Mouse (Mus musculus) testis, adult 2 months (tissue): ENCODE measurements around the gene Cpne5.

ENCODE experiments used
- CTCF ChIP-seq: fragments of 200-500 bp; IDR thresholded peaks from 2 replicates; pipeline ENCODE4 v1.5.1; 2012; ENCODE audit warnings: low read depth, mild to moderate bottlenecking, inconsistent platforms, low read length, moderate library complexity; ENCODE audit not compliant: control insufficient read depth, insufficient read depth, insufficient replicate concordance
- POLR2A ChIP-seq: fragments of 200-500 bp; IDR thresholded peaks from 2 replicates; pipeline ENCODE4 v1.6.1; 2012; ENCODE audit warnings: low read depth, mild to moderate bottlenecking, inconsistent platforms, low read length, moderate library complexity; ENCODE audit not compliant: control insufficient read depth

GRCm38 (mm10) chr17:29136236-29136635 lies 101.7 kb downstream of the Cpne5 start:
- no peak for TF ChIP-seq CTCF
- no peak for TF ChIP-seq POLR2A
